Mouse (Mus musculus) ES-E14 (cell line): ENCODE data around the gene Samd4. TPM values are rescaled to one million over a fixed set of nuclear protein-coding genes. Genes with fewer than 3 reads are reported as not detected.

Experiments
- DNase-seq: peaks from one replicate; pipeline ENCODE4 v3.0.0-alpha.2; 2013; ENCODE audit warnings: low read depth, low spot score
- H3K27ac ChIP-seq: 2 replicates; pipeline ENCODE4 v1.5.1; 2012; ENCODE audit warnings: low read depth, mild to moderate bottlenecking, low read length, moderate library complexity, mixed read lengths; ENCODE audit not compliant: poor library complexity, insufficient read depth, severe bottlenecking
- H3K36me3 ChIP-seq: 2 replicates; pipeline ENCODE4 v1.6.1; 2012; ENCODE audit warnings: mild to moderate bottlenecking, low read length, moderate library complexity, mixed read lengths; ENCODE audit not compliant: control insufficient read depth, poor library complexity, insufficient read depth, severe bottlenecking
- H3K4me1 ChIP-seq, 2 experiments: fragments of 150-350 bp in 1 of 2; sonication (generic) in 1 of 2; 2 replicates each; pipeline ENCODE4 v1.6.1; 2012; ENCODE audit warnings: low read length in 2 of 2, mild to moderate bottlenecking in 1 of 2, mixed read lengths in 1 of 2; ENCODE audit not compliant: control insufficient read depth in 2 of 2, insufficient read depth in 2 of 2, poor library complexity in 1 of 2
- H3K4me3 ChIP-seq, 2 experiments: fragments of 150-350 bp in 1 of 2; sonication (generic) in 1 of 2; 2 replicates each; pipeline ENCODE4 v1.5.1; 2012; ENCODE audit warnings: low read length in 2 of 2, low read depth in 1 of 2, mild to moderate bottlenecking in 1 of 2, mixed read lengths in 1 of 2; ENCODE audit not compliant: insufficient read depth in 1 of 2, poor library complexity in 1 of 2, severe bottlenecking in 1 of 2
- H3K9ac ChIP-seq: 2 replicates; pipeline ENCODE4 v1.6.1; 2012; ENCODE audit warnings: low read depth, mild to moderate bottlenecking, low read length, mixed read lengths; ENCODE audit not compliant: poor library complexity, insufficient read depth, severe bottlenecking
- H3K9me3 ChIP-seq: fragments of 150-350 bp; sonication (generic); 2 replicates; pipeline ENCODE4 v1.6.1; 2012; ENCODE audit warnings: low read depth, mild to moderate bottlenecking, low read length; ENCODE audit not compliant: control insufficient read depth, insufficient read depth
- CHD2 ChIP-seq: IDR thresholded peaks from 2 replicates; pipeline ENCODE4 v1.6.1; 2014; ENCODE audit warnings: mild to moderate bottlenecking, low read depth, low read length, inconsistent platforms
- HCFC1 ChIP-seq: IDR thresholded peaks from 2 replicates; pipeline ENCODE4 v1.6.1; 2012; ENCODE audit warnings: low read length, inconsistent platforms, borderline replicate concordance; ENCODE audit not compliant: insufficient read depth
- MAFK ChIP-seq: IDR thresholded peaks from 2 replicates; pipeline ENCODE4 v1.6.1; 2014; ENCODE audit warnings: mild to moderate bottlenecking, low read depth, low read length, inconsistent platforms; ENCODE audit not compliant: insufficient read depth
- ZC3H11A ChIP-seq: IDR thresholded peaks from 2 replicates; pipeline ENCODE4 v1.6.1; 2012; ENCODE audit warnings: low read depth, mild to moderate bottlenecking, inconsistent platforms, low read length, borderline replicate concordance
- ZNF384 ChIP-seq: IDR thresholded peaks from 2 replicates; pipeline ENCODE4 v1.6.1; 2012; ENCODE audit warnings: low read depth, low read length, inconsistent platforms
- in situ Hi-C, 2 experiments: fragments of 600-800 bp; cut with MboI; formaldehyde crosslinking; loops; one replicate each; pipeline ENCODE4 v1.15.1; 2025; ENCODE audit warnings: low sequenced_read_pairs in 2 of 2, inconsistent platforms in 1 of 2; ENCODE audit not compliant: unreplicated experiment in 2 of 2
- total RNA-seq: library from RNA; depleted of rRNA; stranded (reverse); fragments of 300-350 nt; gene quantifications from 2 replicates; pipeline ENCODE4 v1.2.3, GENCODE M21; 2012

Samd4 gene
- total RNA-seq, 1 experiment = 4.2 TPM

DNA sequence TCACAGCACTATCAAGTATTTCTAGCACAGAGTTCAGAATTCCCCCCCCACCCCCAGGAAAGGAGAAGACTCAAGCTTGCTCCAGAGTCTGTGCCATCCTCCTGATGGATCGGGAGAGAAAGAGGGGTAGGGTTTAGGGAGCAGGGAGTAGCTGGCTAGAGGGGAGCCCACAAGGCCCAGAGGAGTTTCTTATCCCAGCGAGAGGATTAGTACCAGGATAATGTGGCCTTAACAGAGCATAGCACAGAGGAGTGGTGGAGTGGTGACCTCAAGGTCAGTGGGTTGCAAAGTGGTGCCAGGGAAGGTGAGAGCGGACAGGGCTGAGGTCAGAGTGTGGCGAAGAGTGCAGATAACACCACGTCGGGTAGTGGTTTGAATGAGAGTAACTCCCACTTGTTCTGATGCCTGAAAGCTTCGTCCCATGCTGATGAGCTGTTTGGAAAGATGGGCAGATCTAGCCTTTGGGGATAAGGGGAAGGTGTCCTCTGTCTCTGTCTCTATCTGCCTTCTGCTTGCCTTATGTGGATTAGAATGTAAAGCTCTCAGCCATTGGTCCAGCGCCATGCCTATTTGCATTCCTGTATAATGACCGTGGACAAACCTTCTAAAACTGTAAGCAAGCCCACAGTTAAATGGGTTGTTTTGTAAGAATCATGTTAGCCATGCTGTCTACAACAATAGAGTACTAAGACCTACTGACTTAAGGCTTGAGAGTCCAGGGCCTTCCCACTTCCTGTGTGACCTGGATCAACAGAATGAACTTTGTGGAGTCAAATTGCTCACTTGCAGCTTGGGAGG lies 38.7 kb downstream of the Samd4 start:
- in situ Hi-C loops = no loop called here
- DNase-seq = no peak
- H3K9ac ChIP-seq = no peak overlapping the region
- H3K4me1 ChIP-seq = no peaks in the 10 kb centered on the region
- no peak overlapping the region for H3K27ac ChIP-seq
- H3K9me3 ChIP-seq = no peaks in the 10 kb centered on the region
- TF ChIP-seq ZNF384 (no peak), MAFK (no peak), ZC3H11A (no peak), HCFC1 (no peak), CHD2 (no peak)
- no peaks in the 10 kb centered on the region for H3K36me3 ChIP-seq
- no peak overlapping the region for H3K4me3 ChIP-seq

DNA sequence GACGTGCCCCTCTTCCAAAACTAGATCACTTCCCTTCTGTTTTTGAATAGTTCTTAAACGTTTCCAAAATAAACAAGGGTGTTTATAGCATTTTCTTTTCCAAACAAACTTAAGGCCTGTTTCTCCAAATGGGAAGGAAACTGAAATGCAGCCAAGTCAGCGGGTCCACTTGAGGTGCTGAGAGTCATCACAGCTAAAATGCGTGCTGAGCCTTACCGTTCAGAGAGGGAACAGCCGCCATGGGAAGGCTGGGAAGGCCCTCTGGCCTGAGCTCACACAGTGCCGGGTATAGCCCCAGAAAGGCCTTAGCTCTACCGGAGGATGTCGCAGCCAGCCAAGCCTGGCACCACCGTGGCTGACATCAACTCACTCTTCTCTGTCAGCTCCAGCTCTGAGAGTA lies 41.3 kb downstream of the Samd4 start:
- in situ Hi-C loops = no loop called here
- Histone ChIP-seq H3K9ac (no peak overlapping the region), H3K9me3 (no peaks in the 10 kb centered on the region), H3K4me1 (no peaks in the 10 kb centered on the region), H3K4me3 (no peak overlapping the region), H3K36me3 (no peaks in the 10 kb centered on the region), H3K27ac (no peak overlapping the region)
- TF ChIP-seq ZC3H11A (no peak), MAFK (no peak), HCFC1 (no peak), CHD2 (no peak), ZNF384 (no peak)
- DNase-seq = no peak

- no peak for DNase-seq
- no peaks in the 10 kb centered on the region for H3K4me1 ChIP-seq
- no peaks in the 10 kb centered on the region for H3K9me3 ChIP-seq
- no peak overlapping the region for H3K4me3 ChIP-seq
- TF ChIP-seq ZC3H11A = no peak
- TF ChIP-seq MAFK = no peak
- TF ChIP-seq ZNF384 = no peak
- no peak for TF ChIP-seq CHD2
- no peak for TF ChIP-seq HCFC1
- H3K27ac ChIP-seq = no peak overlapping the region
- no peak overlapping the region for H3K9ac ChIP-seq
- in situ Hi-C loops = no loop called here
- H3K36me3 ChIP-seq = no peaks in the 10 kb centered on the region
These were observed 41.8 kb downstream of the Samd4 start for GRCm38 (mm10) chr14:46924422-46924821.

DNA sequence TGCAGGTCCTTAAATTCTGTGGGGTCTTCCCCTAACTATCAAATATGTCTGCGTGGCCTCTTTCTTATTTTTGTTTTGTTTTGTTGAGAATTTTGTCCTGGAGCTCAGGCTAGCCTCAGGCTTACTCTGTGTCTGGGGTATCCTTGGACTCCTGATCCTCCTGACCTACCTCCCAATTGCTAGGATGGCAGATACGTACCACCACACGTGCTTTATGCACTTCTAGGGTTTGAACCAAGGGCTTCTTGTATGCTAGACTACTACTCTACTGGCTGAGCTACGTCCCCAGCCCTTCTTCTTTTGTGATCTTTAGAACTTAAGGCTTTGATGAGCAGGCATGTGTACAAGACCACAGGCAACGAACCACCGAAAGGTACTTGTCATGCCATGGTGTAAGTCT lies 45.9 kb downstream of the Samd4 start:
- Histone ChIP-seq H3K4me1 (no peaks in the 10 kb centered on the region), H3K36me3 (no peaks in the 10 kb centered on the region), H3K9ac (no peak overlapping the region), H3K4me3 (no peak overlapping the region), H3K27ac (no peak overlapping the region), H3K9me3 (no peaks in the 10 kb centered on the region)
- in situ Hi-C loops = no loop called here
- DNase-seq = no peak
- TF ChIP-seq CHD2 (no peak), MAFK (no peak), HCFC1 (no peak)

DNA sequence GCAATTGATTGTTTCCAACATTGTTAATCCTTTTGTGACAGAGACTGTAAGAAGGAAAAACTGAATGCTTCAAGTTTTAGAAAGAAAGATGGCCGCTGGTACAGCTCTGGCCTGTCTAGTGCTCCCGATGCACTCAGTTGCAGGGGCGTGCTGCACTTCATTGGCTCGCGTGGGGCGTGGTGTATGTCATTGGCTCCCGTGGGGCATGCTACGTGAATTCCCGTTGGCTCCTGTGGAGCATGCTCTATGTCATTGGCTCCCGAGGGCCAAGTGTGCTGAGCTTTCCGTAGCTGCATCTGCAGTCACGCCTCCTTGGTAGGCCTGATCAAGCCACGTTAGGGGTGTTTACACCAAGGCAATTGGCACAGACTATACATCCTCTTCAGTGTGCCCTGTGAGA lies 49.5 kb downstream of the Samd4 start:
- TF ChIP-seq HCFC1 = no peak
- in situ Hi-C loops = no loop called here
- no peak for DNase-seq
- Histone ChIP-seq H3K36me3 (no peaks in the 10 kb centered on the region), H3K4me3 (no peak overlapping the region), H3K4me1 (no peaks in the 10 kb centered on the region), H3K9me3 (no peaks in the 10 kb centered on the region), H3K27ac (no peak overlapping the region), H3K9ac (no peak overlapping the region)
